Mouse (Mus musculus): ENCODE data around the gene Gm8247. TPM values are rescaled to one million over a fixed set of nuclear protein-coding genes. Genes with fewer than 3 reads are reported as not detected.
"Not testable (repeated sequence)": the region's sequence is repeated elsewhere in the genome, so short reads cannot be mapped to it uniquely, and the experiment has no call there.

The Gm8247 gene
- total RNA-seq (2021): not detected
- long read RNA-seq: 0 reads

GRCm38 (mm10) chr14:44582853-44583252 lies at the start of gene Gm8247:
Gene Gm8247, plus strand, starts transcription at chr14:44583153.
- not testable (repeated sequence) for DNase-seq (ENCODE audit: low spot score in 2 of 2)

- DNase-seq (ENCODE audit: low spot score in 2 of 2): not testable (repeated sequence)
These were observed 35.0 kb upstream of the Gm8247 start for GRCm38 (mm10) chr14:44547961-44548360.

- not testable (repeated sequence) for DNase-seq (ENCODE audit: low spot score in 2 of 2)
These were observed 8.8 kb downstream of the Gm8247 start for GRCm38 (mm10) chr14:44591765-44592164.

- DNase-seq (ENCODE audit: low spot score in 2 of 2): not testable (repeated sequence)
These were observed 44.8 kb downstream of the Gm8247 start, which contains the start of gene Gm5624 for GRCm38 (mm10) chr14:44627737-44628136. Gene Gm5624, minus strand, starts transcription at chr14:44627938.

Other genes starting within 250 kb of the Gm8247 start
- not detected for gene Gm5930, start 244.6 kb upstream of the Gm8247 start, total RNA-seq (2021)
- gene Gm8229, start 217.8 kb upstream of the Gm8247 start, total RNA-seq (2021): not detected
- not detected for gene Gm3371, start 172.5 kb upstream of the Gm8247 start, total RNA-seq (2021)
- gene Gm8232, start 149.5 kb upstream of the Gm8247 start, total RNA-seq (2021): not detected
- gene BC061237, start 90.7 kb upstream of the Gm8247 start, total RNA-seq (2021): not detected
- gene Gm17093, start 64.9 kb upstream of the Gm8247 start, total RNA-seq (2021): not detected
- not detected for gene Gm5624, start 44.8 kb downstream of the Gm8247 start, total RNA-seq (2021)
- not detected for gene Gm8257, start 123.3 kb downstream of the Gm8247 start, total RNA-seq (2021)
- gene Gm8267, start 167.2 kb downstream of the Gm8247 start, total RNA-seq (2021): not detected